Mouse (Mus musculus): ENCODE data around the gene Fyb. TPM values are rescaled to one million over a fixed set of nuclear protein-coding genes. Genes with fewer than 3 reads are reported as not detected.

Fyb gene
- total RNA-seq, 2 experiments from 2014 or later, result 9.3 to 13.6 TPM

GRCm38 (mm10) chr15:6647066-6647465, 124.4 kb downstream of the Fyb start:
- DNase-seq (ENCODE audit: low spot score in 2 of 2), result no peak

GRCm38 (mm10) chr15:6648757-6649403, 126.2 kb downstream of the Fyb start:
- DNase-seq (ENCODE audit: low spot score in 2 of 2), result no peak

GRCm38 (mm10) chr15:6653046-6653445, 130.4 kb downstream of the Fyb start:
- no peak for DNase-seq (ENCODE audit: low spot score in 2 of 2)

GRCm38 (mm10) chr15:6658081-6658480, 135.4 kb downstream of the Fyb start:
- DNase-seq (ENCODE audit: low spot score in 2 of 2), result no peak

- no peak for DNase-seq (ENCODE audit: low spot score in 2 of 2)
Measured at GRCm38 (mm10) chr15:6661951-6662350, 139.3 kb downstream of the Fyb start.

GRCm38 (mm10) chr15:6663991-6664390, 141.3 kb downstream of the Fyb start:
- no peak for DNase-seq (ENCODE audit: low spot score in 2 of 2)

- DNase-seq (ENCODE audit: low spot score in 2 of 2), result no peak
Measured at GRCm38 (mm10) chr15:6666072-6666471, 143.4 kb downstream of the Fyb start.

GRCm38 (mm10) chr15:6668793-6669437, 146.3 kb downstream of the Fyb start:
- DNase-seq (ENCODE audit: low spot score in 2 of 2), result no peak

GRCm38 (mm10) chr15:6678479-6678878, 155.8 kb downstream of the Fyb start:
- no peak for DNase-seq (ENCODE audit: low spot score in 2 of 2)

- no peak for DNase-seq (ENCODE audit: low spot score in 2 of 2)
Measured at GRCm38 (mm10) chr15:6702164-6702563, 179.5 kb downstream of the Fyb start.

- no peak for DNase-seq (ENCODE audit: low spot score in 2 of 2)
Measured at GRCm38 (mm10) chr15:6705351-6705901, 182.8 kb downstream of the Fyb start.

GRCm38 (mm10) chr15:6707551-6707935, 184.9 kb downstream of the Fyb start:
- DNase-seq (ENCODE audit: low spot score in 2 of 2), result peak; percentile 33 to 54

- DNase-seq (ENCODE audit: low spot score in 2 of 2), result peak; percentile 72 to 78
Measured at GRCm38 (mm10) chr15:6707936-6708525, 185.4 kb downstream of the Fyb start, which contains the start of gene Rictor. Gene Rictor, plus strand, starts transcription at chr15:6708379.

- no peak for DNase-seq (ENCODE audit: low spot score in 2 of 2)
Measured at GRCm38 (mm10) chr15:6708526-6709441, 186.1 kb downstream of the Fyb start.

GRCm38 (mm10) chr15:6709618-6710017, 187.0 kb downstream of the Fyb start:
- DNase-seq (ENCODE audit: low spot score in 2 of 2), result no peak

GRCm38 (mm10) chr15:6710341-6710740, 187.7 kb downstream of the Fyb start:
- no peak for DNase-seq (ENCODE audit: low spot score in 2 of 2)

- DNase-seq (ENCODE audit: low spot score in 2 of 2), result no peak
Measured at GRCm38 (mm10) chr15:6711226-6711625, 188.6 kb downstream of the Fyb start.
